Mouse (Mus musculus): ENCODE measurements at regions not wholly inside any gene's neighbourhood (a gene's known extent, or its start where the extent isn't known, plus 50 kb on each side); places are given as distances from the start of the nearest gene placed in this dataset.

DNA sequence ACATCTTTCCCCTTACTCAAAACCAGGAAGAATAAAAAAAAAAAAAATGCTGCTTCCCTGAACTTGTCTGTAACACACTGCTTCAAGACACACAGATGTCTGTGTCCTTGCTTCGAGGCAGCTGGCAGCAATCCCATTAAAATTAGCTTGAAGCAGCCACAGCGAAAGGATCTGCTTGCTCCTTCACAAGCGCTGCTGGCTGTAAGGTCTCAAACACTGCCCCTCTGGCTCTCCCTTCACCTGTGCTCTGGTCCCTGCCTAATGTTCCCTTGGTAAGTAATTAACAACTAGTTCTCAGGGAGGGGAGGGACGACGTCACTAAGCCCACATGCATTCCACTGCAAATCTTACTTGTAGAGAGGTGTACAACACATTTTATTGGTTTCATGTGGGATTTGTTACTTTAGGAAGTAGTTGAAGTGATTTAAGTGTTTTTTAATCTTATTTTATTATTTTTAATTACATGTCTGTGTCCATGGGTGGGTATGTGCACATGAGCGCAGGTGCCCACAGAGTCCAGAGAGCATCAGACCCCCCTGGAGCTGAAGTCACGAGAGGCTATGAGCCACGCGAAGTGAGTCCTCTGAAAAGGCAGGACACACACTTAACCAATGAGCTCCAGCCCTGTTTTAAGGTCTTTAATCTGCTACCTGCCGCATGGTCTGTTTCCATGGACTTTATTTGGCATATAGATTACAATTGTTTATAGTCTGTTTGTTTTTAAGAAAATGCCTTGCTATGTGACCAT, 61.1 kb upstream of the Cers6 start:
- peak; percentile 80 for DNase-seq

GRCm38 (mm10) chr2:68804117-68804516, 57.1 kb upstream of the Cers6 start:
- DNase-seq, result no peak

DNA sequence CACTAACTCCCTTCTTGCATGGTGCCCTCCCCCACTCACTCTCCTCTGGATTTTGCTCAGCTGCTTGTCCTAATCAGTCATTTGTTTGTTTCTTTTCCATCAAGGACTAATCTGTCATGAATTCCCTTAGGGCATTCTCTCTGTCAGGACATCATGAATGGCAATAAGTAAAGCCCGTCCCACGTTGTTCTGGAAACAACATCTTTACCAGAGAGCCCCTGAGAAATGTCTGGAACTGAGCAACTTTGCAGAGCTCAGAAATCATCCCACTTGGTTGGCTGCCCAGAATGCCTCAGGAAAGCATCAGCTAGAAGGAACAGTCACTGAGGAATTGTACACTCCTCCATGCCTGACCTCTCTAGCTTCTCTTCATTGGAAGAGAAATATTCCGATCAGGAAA, 55.4 kb upstream of the Cers6 start:
- DNase-seq, result peak; percentile 96

- no peak for DNase-seq
These were observed 54.8 kb upstream of the Cers6 start for GRCm38 (mm10) chr2:68806311-68806895.

Measured in heart, adult 11 months (tissue).